In genomic region chr9:73922449-73923115, GRCm38 (mm10) we compare ENCODE assay signal across 19 mouse cellular contexts. TPM values are rescaled to one million over a fixed set of nuclear protein-coding genes. Genes with fewer than 3 reads are reported as not detected.
DNase-seq lines count a peak whose midpoint lies in the region; ATAC-seq lines count a peak whose summit lies in the region.
"Had no signal": no experiment of that assay in that cellular context is flagged by ENCODE, and none has a peak within 500 bp of the region (broad histone marks: within the 10 kb centered on the region; RNA-seq: fewer than 3 reads in every experiment).

No protein-coding gene starts in this region.

- H3K27ac ChIP-seq in hindbrain, embryonic 11.5 days (ENCODE audit: low read depth, low read length): no peak overlapping the region
- H3K27ac ChIP-seq: heart, embryonic 10.5 days; hindbrain, postnatal 0 days; midbrain, embryonic 10.5 days; neural tube, embryonic 15.5 days had no signal

- no peak overlapping the region for H3K9ac ChIP-seq in hindbrain, embryonic 11.5 days (ENCODE audit: low read depth, low read length)
- H3K9ac ChIP-seq: lung, embryonic 14.5 days; neural tube, embryonic 15.5 days had no signal

- no peak overlapping the region for H3K4me3 ChIP-seq in hindbrain, embryonic 11.5 days (ENCODE audit: low read depth, low read length)
- H3K4me3 ChIP-seq: heart, embryonic 10.5 days; midbrain, embryonic 10.5 days; neural tube, embryonic 15.5 days had no signal

- ATAC-seq in cerebellum, adult (ENCODE audit: insufficient number of reproducible peaks, low FRiP score, low TSS enrichment): no peak
- no peak for ATAC-seq in hindbrain, embryonic 11.5 days (ENCODE audit: low FRiP score)
- ATAC-seq: activated CD4-positive, CD25-positive, alpha-beta regulatory T cell, adult 4 months; forebrain, embryonic 14.5 days; hindbrain, postnatal 0 days had no signal

- H3K4me2 ChIP-seq in hindbrain, embryonic 11.5 days (replicated peaks; ENCODE audit: low read depth, low read length): no peak overlapping the region
- H3K4me2 ChIP-seq: lung, embryonic 14.5 days; neural tube, embryonic 15.5 days had no signal

- intact Hi-C loops in left cerebral cortex, postnatal 4 days (cut with DNase I): no loop called here
- intact Hi-C loops in left cerebral cortex, postnatal 36 days (cut with DNase I): no loop called here

- no peaks in the 10 kb centered on the region for H3K27me3 ChIP-seq in hindbrain, embryonic 11.5 days (ENCODE audit: control insufficient read depth, insufficient read depth, low read length)
- H3K27me3 ChIP-seq: neural tube, embryonic 15.5 days had no signal

- H3K4me1 ChIP-seq in hindbrain, embryonic 11.5 days (replicated peaks; ENCODE audit: control insufficient read depth, insufficient read depth, low read length): no peaks in the 10 kb centered on the region
- H3K4me1 ChIP-seq: heart, embryonic 10.5 days; midbrain, embryonic 10.5 days; neural tube, embryonic 15.5 days had no signal

- no peaks in the 10 kb centered on the region for H3K9me3 ChIP-seq in hindbrain, embryonic 11.5 days (ENCODE audit: control insufficient read depth, low read length)
- H3K9me3 ChIP-seq: heart, embryonic 10.5 days; midbrain, embryonic 10.5 days; neural tube, embryonic 15.5 days had no signal

- H3K36me3 ChIP-seq in hindbrain, embryonic 11.5 days (ENCODE audit: control insufficient read depth, insufficient read depth, low read length): no peaks in the 10 kb centered on the region
- H3K36me3 ChIP-seq: heart, embryonic 10.5 days; midbrain, embryonic 10.5 days; neural tube, embryonic 15.5 days had no signal

- WGBS in hindbrain, embryonic 11.5 days: 92% methylated on average over 11 of the region's 11 CpGs

- DNase-seq in cerebellum, adult 11 months: peak; percentile 57
- DNase-seq in left cerebral cortex, postnatal 4 days: peak; percentile 10
- no peak for DNase-seq in left cerebral cortex, postnatal 36 days (ENCODE audit: low spot score in 2 of 2)
- peak; percentile 70 to 71 for DNase-seq in adrenal gland, postnatal 36 days
- peak; percentile 77 to 86 for DNase-seq in cerebellum, postnatal 25 days
- DNase-seq in hindbrain, embryonic 11.5 days (ENCODE audit: low spot score): no peak
- DNase-seq in ovary, postnatal 36 days (ENCODE audit: low spot score): no peak
- DNase-seq: kidney, adult 18-20 months; lung, embryonic 14.5 days; retina, postnatal 1 day had no signal

RNA-seq across cellular contexts. Expression of gene Unc13c, which starts 46.2 kb away (rescaled TPM):
- total RNA-seq in left cerebral cortex, postnatal 4 days (2021): 10 to 100 TPM; 14.4 to 16.8 TPM
- total RNA-seq in left cerebral cortex, postnatal 36 days (2021): 10 to 100 TPM; 19.0 to 23.1 TPM
- 1 to 10 TPM; 1.1 to 1.2 TPM for total RNA-seq in adrenal gland, postnatal 36 days (2021)
- 0.28 and 0.34 TPM in 2 replicates for polyA plus RNA-seq in hindbrain, embryonic 11.5 days (2014; fragmentation: Nextera tagmentation; extraction: Ambion mirVana)
- total RNA-seq: liver, adult 2 months had no signal
- polyA plus RNA-seq: liver, adult 2 months; thymus, postnatal 0 days had no signal

Comparison
In these comparisons a context has a peak if more than half of its experiments do, and no peak if none do; other contexts are left out.
1. DNase-seq: peak in cerebellum, adult 11 months (single experiment), left cerebral cortex, postnatal 4 days (single experiment), adrenal gland, postnatal 36 days (2 of 2) and cerebellum, postnatal 25 days (2 of 2); none in left cerebral cortex, postnatal 36 days (0 of 2), hindbrain, embryonic 11.5 days (single experiment) and ovary, postnatal 36 days (single experiment).
2. RNA of gene Unc13c, which starts 46.2 kb away (total RNA-seq): 19.0 to 23.1 TPM in left cerebral cortex, postnatal 36 days and 14.4 to 16.8 TPM in left cerebral cortex, postnatal 4 days; 1.1 to 1.2 TPM in adrenal gland, postnatal 36 days; every median in the first group is over 4 times any median in the second.